Mouse (Mus musculus) adipose tissue, adult 10 weeks (tissue): ENCODE measurements around the gene Rrh. TPM values are rescaled to one million over a fixed set of nuclear protein-coding genes. Genes with fewer than 3 reads are reported as not detected.

Source experiments
- polyA plus RNA-seq: library from polyadenylated mRNA; stranded (reverse); fragments of 350-450 nt; fragmentation: Illumina TruSeq; extraction: RNeasy Lipid Tissue Mini Kit (QIAGEN cat#74804); gene quantifications from one replicate; pipeline ENCODE4 v1.2.3, GENCODE M21; 2014; ENCODE audit warnings: low read depth, low replicate concordance

The Rrh gene
- not detected for polyA plus RNA-seq

GRCm38 (mm10) chr3:129822206-129822775 is at the start of gene Rrh:
Gene Rrh (minus strand): TSS chr3:129822587.

GRCm38 (mm10) chr3:129835388-129835934 is 13.1 kb upstream of the Rrh start, which contains the start of gene Cfi:
Gene Cfi (plus strand): TSS chr3:129835884.

GRCm38 (mm10) chr3:129831035-129831568 is 8.7 kb upstream of the Rrh start, which contains the start of gene Gar1:
Gene Gar1 (minus strand): TSS chr3:129831396.

GRCm38 (mm10) chr3:129803765-129804164 is 18.6 kb downstream of the Rrh start, which contains the start of gene Lrit3:
Gene Lrit3 (minus strand): TSS chr3:129804030.

GRCm38 (mm10) chr3:129754650-129755604 is 67.5 kb downstream of the Rrh start, which contains the start of gene Egf:
Gene Egf (minus strand): TSS chr3:129755316.

Other genes starting within 250 kb of the Rrh start
- 19.2 TPM for gene Egf, start 67.3 kb downstream of the Rrh start, polyA plus RNA-seq
- gene Lrit3, start 18.6 kb downstream of the Rrh start, polyA plus RNA-seq = not detected
- 42.4 TPM for gene Gar1, start 8.8 kb upstream of the Rrh start, polyA plus RNA-seq
- gene Cfi, start 13.3 kb upstream of the Rrh start, polyA plus RNA-seq = 7.4 TPM
- gene Pla2g12a, start 56.0 kb upstream of the Rrh start, polyA plus RNA-seq = 105 TPM
- 26.2 TPM for gene Casp6, start 78.8 kb upstream of the Rrh start, polyA plus RNA-seq
- gene Mcub, start 147.6 kb upstream of the Rrh start, polyA plus RNA-seq = 6.9 TPM
- 49.0 TPM for gene Sec24b, start 239.0 kb upstream of the Rrh start, polyA plus RNA-seq